Mouse (Mus musculus) midbrain, embryonic 13.5 days (tissue): ENCODE measurements at regions not wholly inside any gene's neighbourhood (a gene's known extent, or its start where the extent isn't known, plus 50 kb on each side); places are given as distances from the start of the nearest gene placed in this dataset.

Experiments
- ATAC-seq: fragments of 200-750 bp; cut with Nextera tagmentation; 2 replicates; pipeline ENCODE4 v1.8.0; 2017; ENCODE audit warnings: mild to moderate bottlenecking, moderate TSS enrichment, moderate library complexity
- H3K27ac ChIP-seq: fragments of 300-500 bp; sonication (generic); 2 replicates; pipeline ENCODE4 v1.5.1; 2015; ENCODE audit warnings: inconsistent platforms, mild to moderate bottlenecking, moderate library complexity
- H3K27me3 ChIP-seq: fragments of 300-500 bp; sonication (generic); 2 replicates; pipeline ENCODE4 v1.6.1; 2015; ENCODE audit warnings: mild to moderate bottlenecking, inconsistent platforms
- H3K36me3 ChIP-seq: fragments of 300-500 bp; sonication (generic); 2 replicates; pipeline ENCODE4 v1.6.1; 2015; ENCODE audit warnings: mild to moderate bottlenecking, inconsistent platforms
- H3K4me1 ChIP-seq: fragments of 300-500 bp; sonication (generic); replicated peaks from 2 replicates; pipeline ENCODE4 v1.6.1; 2015; ENCODE audit warnings: inconsistent platforms
- H3K4me2 ChIP-seq: fragments of 300-500 bp; sonication (generic); replicated peaks from 2 replicates; pipeline ENCODE4 v1.6.1; 2015; ENCODE audit warnings: moderate library complexity, mild to moderate bottlenecking, inconsistent platforms
- H3K4me3 ChIP-seq: fragments of 300-500 bp; sonication (generic); replicated peaks from 2 replicates; pipeline ENCODE4 v1.5.1; 2015; ENCODE audit warnings: mild to moderate bottlenecking, inconsistent platforms
- H3K9ac ChIP-seq: fragments of 300-500 bp; sonication (generic); replicated peaks from 2 replicates; pipeline ENCODE4 v1.6.1; 2015; ENCODE audit warnings: mild to moderate bottlenecking, inconsistent platforms
- H3K9me3 ChIP-seq: fragments of 300-500 bp; sonication (generic); 2 replicates; pipeline ENCODE4 v1.6.1; 2016; ENCODE audit warnings: mild to moderate bottlenecking, inconsistent platforms
- WGBS: fragments of 180-500 bp; shearing (Covaris S2); methylation state at CpG from one replicate; pipeline ENCODE4 v1.1.7; 2015; 5-methylcytosine and 5-hydroxymethylcytosine counted together

GRCm38 (mm10) chr14:98937933-98938332 lies 56.2 kb downstream of the Rpl36a-ps1 start:
- 91% methylated on average over 1 of the region's 1 CpGs for WGBS
- H3K9ac ChIP-seq: no peak overlapping the region

GRCm38 (mm10) chr14:98937373-98937772 lies 56.7 kb downstream of the Rpl36a-ps1 start:
- H3K9ac ChIP-seq: no peak overlapping the region
- H3K4me3 ChIP-seq: no peak overlapping the region
- peaks cover 12% of the 10 kb centered on the region for H3K4me1 ChIP-seq
- no peaks in the 10 kb centered on the region for H3K27me3 ChIP-seq
- ATAC-seq: no peak
- no peak overlapping the region for H3K27ac ChIP-seq
- H3K9me3 ChIP-seq: no peaks in the 10 kb centered on the region
- WGBS: 89% methylated on average over 2 of the region's 2 CpGs
- no peaks in the 10 kb centered on the region for H3K36me3 ChIP-seq
- H3K4me2 ChIP-seq: no peak overlapping the region

More at GRCm38 (mm10) chr14:98937933-98938332, 56.2 kb downstream of the Rpl36a-ps1 start:
- H3K27ac ChIP-seq: no peak overlapping the region
- H3K4me1 ChIP-seq: peaks cover 7% of the 10 kb centered on the region
- no peaks in the 10 kb centered on the region for H3K27me3 ChIP-seq
- no peaks in the 10 kb centered on the region for H3K36me3 ChIP-seq
- H3K9me3 ChIP-seq: no peaks in the 10 kb centered on the region
- H3K4me2 ChIP-seq: no peak overlapping the region
- no peak for ATAC-seq
- H3K4me3 ChIP-seq: no peak overlapping the region

GRCm38 (mm10) chr14:98933371-98933916 lies 60.7 kb downstream of the Rpl36a-ps1 start:
- peaks cover 12% of the 10 kb centered on the region for H3K4me1 ChIP-seq
- H3K4me3 ChIP-seq: no peak overlapping the region
- no peaks in the 10 kb centered on the region for H3K27me3 ChIP-seq
- ATAC-seq: no peak
- H3K9ac ChIP-seq: no peak overlapping the region
- no peaks in the 10 kb centered on the region for H3K36me3 ChIP-seq
- no peaks in the 10 kb centered on the region for H3K9me3 ChIP-seq
- no peak overlapping the region; the same call in 1 of the 2 replicates for H3K27ac ChIP-seq
- no peak overlapping the region for H3K4me2 ChIP-seq
- 4% methylated on average over 3 of the region's 3 CpGs for WGBS

GRCm38 (mm10) chr14:98929276-98929675 lies 64.8 kb downstream of the Rpl36a-ps1 start:
- ATAC-seq: no peak

GRCm38 (mm10) chr14:98908234-98908633 lies 85.9 kb downstream of the Rpl36a-ps1 start:
- 89% methylated on average over 5 of the region's 5 CpGs for WGBS
- H3K4me2 ChIP-seq: no peak overlapping the region
- H3K9ac ChIP-seq: no peak overlapping the region
- H3K36me3 ChIP-seq: no peaks in the 10 kb centered on the region
- no peaks in the 10 kb centered on the region for H3K4me1 ChIP-seq
- H3K27me3 ChIP-seq: no peaks in the 10 kb centered on the region
- no peak for ATAC-seq
- no peak overlapping the region for H3K4me3 ChIP-seq
- H3K9me3 ChIP-seq: no peaks in the 10 kb centered on the region
- H3K27ac ChIP-seq: no peak overlapping the region

More at GRCm38 (mm10) chr14:98929276-98929675, 64.8 kb downstream of the Rpl36a-ps1 start:
- 90% methylated on average over 2 of the region's 2 CpGs for WGBS
- Histone ChIP-seq H3K9ac (no peak overlapping the region), H3K27me3 (no peaks in the 10 kb centered on the region), H3K36me3 (no peaks in the 10 kb centered on the region), H3K4me1 (peaks cover 12% of the 10 kb centered on the region), H3K27ac (no peak overlapping the region), H3K4me2 (no peak overlapping the region), H3K4me3 (no peak overlapping the region), H3K9me3 (no peaks in the 10 kb centered on the region)

GRCm38 (mm10) chr14:98898876-98899275 lies 95.2 kb downstream of the Rpl36a-ps1 start:
- no peak for ATAC-seq
- Histone ChIP-seq H3K4me2 (no peak overlapping the region), H3K4me3 (no peak overlapping the region), H3K9me3 (no peaks in the 10 kb centered on the region), H3K27ac (no peak overlapping the region), H3K27me3 (no peaks in the 10 kb centered on the region), H3K36me3 (no peaks in the 10 kb centered on the region), H3K9ac (no peak overlapping the region), H3K4me1 (no peaks in the 10 kb centered on the region)
- WGBS: 87% methylated on average over 4 of the region's 4 CpGs

GRCm38 (mm10) chr14:98897390-98897789 lies 96.7 kb downstream of the Rpl36a-ps1 start:
- H3K27ac ChIP-seq: no peak overlapping the region
- no peaks in the 10 kb centered on the region for H3K27me3 ChIP-seq
- H3K36me3 ChIP-seq: no peaks in the 10 kb centered on the region
- ATAC-seq: no peak
- H3K4me2 ChIP-seq: no peak overlapping the region
- no peaks in the 10 kb centered on the region for H3K9me3 ChIP-seq
- 93% methylated on average over 1 of the region's 1 CpGs for WGBS
- no peaks in the 10 kb centered on the region for H3K4me1 ChIP-seq
- H3K4me3 ChIP-seq: no peak overlapping the region
- no peak overlapping the region for H3K9ac ChIP-seq

GRCm38 (mm10) chr14:98895933-98896332 lies 98.2 kb downstream of the Rpl36a-ps1 start:
- H3K9me3 ChIP-seq: no peaks in the 10 kb centered on the region
- no peaks in the 10 kb centered on the region for H3K36me3 ChIP-seq
- no peaks in the 10 kb centered on the region for H3K27me3 ChIP-seq
- no peak for ATAC-seq
- WGBS: 88% methylated on average over 1 of the region's 1 CpGs
- no peak overlapping the region for H3K27ac ChIP-seq
- H3K9ac ChIP-seq: no peak overlapping the region
- no peak overlapping the region for H3K4me3 ChIP-seq
- H3K4me1 ChIP-seq: no peaks in the 10 kb centered on the region
- no peak overlapping the region for H3K4me2 ChIP-seq

GRCm38 (mm10) chr14:98892670-98893069 lies 101.4 kb downstream of the Rpl36a-ps1 start:
- WGBS: 92% methylated on average over 3 of the region's 3 CpGs
- H3K27ac ChIP-seq: no peak overlapping the region
- no peaks in the 10 kb centered on the region for H3K27me3 ChIP-seq
- H3K4me3 ChIP-seq: no peak overlapping the region
- H3K4me1 ChIP-seq: no peaks in the 10 kb centered on the region
- H3K9me3 ChIP-seq: no peaks in the 10 kb centered on the region
- H3K4me2 ChIP-seq: no peak overlapping the region
- no peak for ATAC-seq
- H3K36me3 ChIP-seq: no peaks in the 10 kb centered on the region
- no peak overlapping the region for H3K9ac ChIP-seq

GRCm38 (mm10) chr14:98891252-98891947 lies 102.7 kb downstream of the Rpl36a-ps1 start:
- ATAC-seq: no peak
- Histone ChIP-seq H3K4me1 (no peaks in the 10 kb centered on the region), H3K36me3 (no peaks in the 10 kb centered on the region), H3K4me2 (no peak overlapping the region), H3K4me3 (no peak overlapping the region), H3K9me3 (no peaks in the 10 kb centered on the region), H3K27me3 (no peaks in the 10 kb centered on the region), H3K27ac (no peak overlapping the region), H3K9ac (no peak overlapping the region)
- 76% methylated on average over 5 of the region's 5 CpGs for WGBS

- H3K9me3 ChIP-seq: no peaks in the 10 kb centered on the region
- no peak overlapping the region for H3K9ac ChIP-seq
- H3K27ac ChIP-seq: no peak overlapping the region
- no peaks in the 10 kb centered on the region for H3K4me1 ChIP-seq
- ATAC-seq: no peak
- no peaks in the 10 kb centered on the region for H3K27me3 ChIP-seq
- no peak overlapping the region for H3K4me3 ChIP-seq
- H3K4me2 ChIP-seq: no peak overlapping the region
- 87% methylated on average over 2 of the region's 2 CpGs for WGBS
- no peaks in the 10 kb centered on the region for H3K36me3 ChIP-seq
Observed at GRCm38 (mm10) chr14:98887588-98887987, 106.5 kb downstream of the Rpl36a-ps1 start.

- Histone ChIP-seq H3K9me3 (no peaks in the 10 kb centered on the region), H3K4me2 (no peak overlapping the region), H3K36me3 (no peaks in the 10 kb centered on the region), H3K9ac (no peak overlapping the region), H3K4me1 (no peaks in the 10 kb centered on the region), H3K27ac (no peak overlapping the region), H3K4me3 (no peak overlapping the region), H3K27me3 (no peaks in the 10 kb centered on the region)
- 3% methylated on average over 1 of the region's 1 CpGs for WGBS
- no peak for ATAC-seq
Observed at GRCm38 (mm10) chr14:98886982-98887381, 107.1 kb downstream of the Rpl36a-ps1 start.

GRCm38 (mm10) chr14:98882586-98882985 lies 111.5 kb downstream of the Rpl36a-ps1 start:
- Histone ChIP-seq H3K4me2 (no peak overlapping the region), H3K27ac (no peak overlapping the region), H3K4me3 (no peak overlapping the region), H3K4me1 (no peaks in the 10 kb centered on the region), H3K9ac (no peak overlapping the region), H3K27me3 (no peaks in the 10 kb centered on the region), H3K9me3 (0 out of 2 replicates have a peak, but pooled peaks cover 2% of the 10 kb centered on the region), H3K36me3 (no peaks in the 10 kb centered on the region)
- ATAC-seq: no peak
- 94% methylated on average over 10 of the region's 10 CpGs for WGBS
